Mouse (Mus musculus) MEL (cell line): ENCODE results near the gene Traf3.

Experiments
- CHD2 ChIP-seq: IDR thresholded peaks from 2 replicates; pipeline ENCODE4 v1.6.1; 2011; ENCODE audit warnings: low read length, improper control_type of control experiment
- CTCF ChIP-seq, 3 experiments: IDR thresholded peaks in 2 of 3; conservative IDR thresholded peaks in 1 of 3; 2 replicates each; pipeline ENCODE4 v1.5.1; 2011 to 2012; ENCODE audit warnings: low read length in 3 of 3, low read depth in 2 of 3, mild to moderate bottlenecking in 2 of 3, improper control_type of control experiment in 1 of 3, inconsistent platforms in 1 of 3, mixed read lengths in 1 of 3, moderate library complexity in 1 of 3; ENCODE audit not compliant: control insufficient read depth in 1 of 3, insufficient read depth in 1 of 3, poor library complexity in 1 of 3, severe bottlenecking in 1 of 3
- EP300 ChIP-seq, 2 experiments: IDR thresholded peaks; 2 replicates each; pipeline ENCODE4 v1.6.1; 2011; ENCODE audit warnings: improper control_type of control experiment in 2 of 2, low read length in 2 of 2, low read depth in 1 of 2, mild to moderate bottlenecking in 1 of 2
- GATA1 ChIP-seq: IDR thresholded peaks from 2 replicates; pipeline ENCODE4 v1.6.1; 2011; ENCODE audit warnings: low read depth, low read length, improper control_type of control experiment
- MAX ChIP-seq: IDR thresholded peaks from 2 replicates; pipeline ENCODE4 v1.6.1; 2011; ENCODE audit warnings: low read length, improper control_type of control experiment
- POLR2A ChIP-seq, 2 experiments: IDR thresholded peaks; 2 replicates each; pipeline ENCODE4 v1.6.1; 2011 to 2012; ENCODE audit warnings: low read length in 2 of 2, mild to moderate bottlenecking in 2 of 2, control low read depth in 1 of 2, improper control_type of control experiment in 1 of 2, low read depth in 1 of 2, moderate library complexity in 1 of 2; ENCODE audit not compliant: control insufficient read depth in 1 of 2, insufficient read depth in 1 of 2, poor library complexity in 1 of 2
- SIN3A ChIP-seq: IDR thresholded peaks from 2 replicates; pipeline ENCODE4 v1.6.1; 2012; ENCODE audit warnings: low read length, improper control_type of control experiment, inconsistent platforms
- TCF12 ChIP-seq: IDR thresholded peaks from 2 replicates; pipeline ENCODE4 v1.6.1; 2014; ENCODE audit warnings: low read depth, mild to moderate bottlenecking, inconsistent platforms, low read length, improper control_type of control experiment, moderate library complexity

DNA sequence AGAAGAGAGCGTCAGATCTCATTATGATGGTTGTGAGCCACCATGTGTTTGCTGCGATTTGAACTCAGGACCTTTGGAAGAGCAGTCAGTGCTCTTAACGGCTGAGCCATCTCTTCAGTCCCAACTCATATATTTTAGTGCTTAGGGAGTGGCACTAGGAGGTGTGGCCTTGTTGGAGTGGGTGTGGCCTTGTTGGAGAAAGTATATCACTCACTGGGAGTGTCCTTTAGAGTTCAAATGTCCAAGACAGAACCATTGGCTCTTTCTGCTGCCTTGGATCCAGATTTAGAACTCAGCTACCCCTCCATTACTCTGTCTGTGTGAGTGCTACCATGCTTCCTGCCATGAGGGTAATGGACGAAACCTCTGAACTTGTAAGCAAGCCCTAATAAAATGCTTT, 67.6 kb downstream of the Traf3 start:
- TF ChIP-seq EP300 (IDR thresholded peaks at IDR 0.05; ENCODE audit: low read depth in 1 of 2, low read length in 2 of 2) (no peak), CTCF (IDR thresholded peaks at IDR 0.05 in 2 of 3, conservative IDR thresholded peaks at IDR 0.05 in 1 of 3; ENCODE audit: control insufficient read depth in 1 of 3, insufficient read depth in 1 of 3, low read depth in 2 of 3, low read length in 3 of 3, poor library complexity in 1 of 3, severe bottlenecking in 1 of 3) (no peak), TCF12 (no peak), CHD2 (no peak), GATA1 (no peak), MAX (no peak), POLR2A (IDR thresholded peaks at IDR 0.05; ENCODE audit: control insufficient read depth in 1 of 2, insufficient read depth in 1 of 2, low read depth in 1 of 2, low read length in 2 of 2, poor library complexity in 1 of 2) (no peak), SIN3A (no peak)
